Mouse (Mus musculus): ENCODE data around the gene Erbb2.

- TF ChIP-seq CTCF (IDR thresholded peaks at IDR 0.05; ENCODE audit: control insufficient read depth, insufficient read depth, insufficient replicate concordance, low read depth, low read length) (no peak), POLR2A (IDR thresholded peaks at IDR 0.05; ENCODE audit: control insufficient read depth, low read depth, low read length) (no peak)
Observed at GRCm38 (mm10) chr11:98476434-98476807, 64.2 kb downstream of the Erbb2 start.
